Mouse (Mus musculus): ENCODE measurements at regions not wholly inside any gene's neighbourhood (a gene's known extent, or its start where the extent isn't known, plus 50 kb on each side); places are given as distances from the start of the nearest gene placed in this dataset.

GRCm38 (mm10) chr15:38409168-38409567 lies 983.8 kb downstream of the 4930447A16Rik start:
- no peak for TF ChIP-seq CTCF (conservative IDR thresholded peaks at IDR 0.05; ENCODE audit: insufficient read depth, insufficient read length, low read depth, low read length)
- no peak for TF ChIP-seq POLR2A (IDR thresholded peaks at IDR 0.05; ENCODE audit: low read depth, low read length)
